Mouse (Mus musculus): ENCODE measurements around the gene Tnrc6b.

The Tnrc6b gene

GRCm38 (mm10) chr15:80955836-80956438 is 244.8 kb downstream of the Tnrc6b start:
- no peak for DNase-seq (ENCODE audit: low read depth, low spot score)

GRCm38 (mm10) chr15:80969371-80969770 is 258.3 kb downstream of the Tnrc6b start:
- no peak for DNase-seq (ENCODE audit: low read depth, low spot score)

GRCm38 (mm10) chr15:80974311-80974710 is 263.2 kb downstream of the Tnrc6b start:
- no peak for DNase-seq (ENCODE audit: low read depth, low spot score)

- DNase-seq (ENCODE audit: low read depth, low spot score) = no peak
Measured at GRCm38 (mm10) chr15:80975666-80976065, 264.6 kb downstream of the Tnrc6b start.

GRCm38 (mm10) chr15:80977620-80978334 is 266.7 kb downstream of the Tnrc6b start, which contains the start of gene Sgsm3:
TSS of gene Sgsm3 (plus strand) at chr15:80977765.
- DNase-seq (ENCODE audit: low read depth, low spot score) = peak; percentile 86

GRCm38 (mm10) chr15:80979611-80980010 is 268.5 kb downstream of the Tnrc6b start:
- DNase-seq (ENCODE audit: low read depth, low spot score) = no peak

- no peak for DNase-seq (ENCODE audit: low read depth, low spot score)
Measured at GRCm38 (mm10) chr15:80981176-80981575, 270.1 kb downstream of the Tnrc6b start.

- no peak for DNase-seq (ENCODE audit: low read depth, low spot score)
Measured at GRCm38 (mm10) chr15:80983264-80983663, 272.2 kb downstream of the Tnrc6b start.

GRCm38 (mm10) chr15:80988331-80988730 is 277.2 kb downstream of the Tnrc6b start:
- DNase-seq (ENCODE audit: low read depth, low spot score) = no peak

GRCm38 (mm10) chr15:80989712-80990111 is 278.6 kb downstream of the Tnrc6b start:
- DNase-seq (ENCODE audit: low read depth, low spot score) = no peak
